Mouse (Mus musculus) small intestine, adult 2 months (tissue): ENCODE results near the gene Tmem177.

Experiments used
- CTCF ChIP-seq: fragments of 200-500 bp; IDR thresholded peaks from 2 replicates; pipeline ENCODE4 v1.5.1; 2012; ENCODE audit warnings: low read depth, mild to moderate bottlenecking, control low read depth, inconsistent platforms, low read length, moderate library complexity, mixed read lengths; ENCODE audit not compliant: insufficient replicate concordance, insufficient read length; ENCODE audit errors: extremely low read depth
- POLR2A ChIP-seq: fragments of 200-500 bp; IDR thresholded peaks from 2 replicates; pipeline ENCODE4 v1.6.1; 2012; ENCODE audit warnings: low read depth, mild to moderate bottlenecking, control low read depth, inconsistent platforms, low read length, moderate library complexity

GRCm38 (mm10) chr1:119916823-119917371 lies 3.9 kb upstream of the Tmem177 start:
- TF ChIP-seq POLR2A (no peak), CTCF (no peak)
